Mouse (Mus musculus): ENCODE data around the gene D7Ertd443e. TPM values are rescaled to one million over a fixed set of nuclear protein-coding genes. Genes with fewer than 3 reads are reported as not detected.

The D7Ertd443e gene
- total RNA-seq, 2 experiments from 2014 or later, result not detected

DNA sequence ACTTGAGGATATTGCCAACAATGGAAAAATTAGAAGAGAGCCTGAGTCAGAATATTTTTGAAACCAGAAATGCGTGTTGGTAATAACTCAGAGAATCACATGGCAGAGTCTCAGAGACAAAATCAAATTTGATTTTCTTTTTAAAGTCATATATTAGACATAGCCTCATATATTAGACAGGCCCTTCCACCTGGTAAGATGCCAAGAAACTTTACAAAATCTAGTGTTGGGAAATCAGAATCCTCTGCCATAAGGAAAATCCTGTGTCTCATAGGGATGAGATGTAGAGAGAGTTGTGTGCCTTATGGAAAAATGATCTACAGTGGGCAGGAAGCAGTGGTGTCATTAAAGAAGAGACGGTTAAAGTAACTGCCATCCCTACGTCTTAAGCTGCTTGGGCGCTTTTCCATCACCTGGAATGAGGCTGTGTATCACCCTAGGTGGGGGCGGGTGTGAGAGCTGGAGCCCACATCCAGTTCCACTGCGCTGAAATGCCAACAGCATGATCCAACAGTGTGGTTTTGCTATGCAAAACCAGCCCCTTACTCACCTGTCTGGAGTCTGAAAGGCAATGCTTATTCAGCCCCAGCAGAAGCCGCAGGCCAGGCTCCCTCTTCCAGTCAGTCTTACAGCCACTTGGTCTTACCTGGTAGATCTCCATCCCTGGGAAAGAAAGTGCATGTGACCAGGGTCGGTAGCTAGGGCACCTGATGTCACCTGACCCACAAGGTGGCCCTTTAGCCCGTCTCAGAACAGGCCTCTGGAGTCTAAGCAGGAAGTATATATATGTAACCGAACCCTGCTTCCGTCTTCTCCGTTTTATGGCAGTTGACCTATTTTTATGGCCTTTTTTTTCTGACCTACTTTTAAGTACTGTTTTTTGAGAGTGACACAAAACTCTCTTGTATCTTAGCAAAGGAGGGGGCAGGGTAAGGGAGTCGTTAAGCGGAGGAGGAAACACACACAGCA lies 153.8 kb downstream of the D7Ertd443e start, which contains the start of gene Adam12:
TSS of gene Adam12 (minus strand) at position 769 of the 969 bp plus-strand sequence.
- no peak for ATAC-seq (replicated peaks; ENCODE audit: low FRiP score, low TSS enrichment, poor library complexity, severe bottlenecking)

- ATAC-seq (replicated peaks; ENCODE audit: low FRiP score, low TSS enrichment, poor library complexity, severe bottlenecking), result no peak
Measured at GRCm38 (mm10) chr7:134230708-134231107, 154.8 kb downstream of the D7Ertd443e start.

DNA sequence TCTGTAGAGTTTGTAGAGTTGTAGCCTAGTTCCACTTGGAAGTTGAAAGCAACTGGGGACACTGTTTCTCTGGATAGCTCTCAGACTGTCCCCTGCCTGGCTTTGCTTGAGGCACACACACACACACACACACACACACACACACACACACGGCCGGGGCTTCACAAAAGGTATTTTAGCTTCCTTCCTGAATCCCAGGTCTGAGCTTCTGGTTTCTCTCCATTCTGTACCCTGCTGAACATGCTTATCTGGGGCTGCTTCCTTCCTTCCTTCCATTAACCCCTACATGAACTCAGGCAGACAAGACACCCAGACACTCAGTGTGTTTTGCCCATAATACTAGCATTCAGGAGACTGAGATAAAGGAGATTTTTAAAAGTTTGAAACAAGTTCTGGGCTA lies 155.6 kb downstream of the D7Ertd443e start:
- no peak for ATAC-seq (replicated peaks; ENCODE audit: low FRiP score, low TSS enrichment, poor library complexity, severe bottlenecking)

- ATAC-seq (replicated peaks; ENCODE audit: low FRiP score, low TSS enrichment, poor library complexity, severe bottlenecking), result no peak
Measured at GRCm38 (mm10) chr7:134227773-134228455, 157.5 kb downstream of the D7Ertd443e start.

DNA sequence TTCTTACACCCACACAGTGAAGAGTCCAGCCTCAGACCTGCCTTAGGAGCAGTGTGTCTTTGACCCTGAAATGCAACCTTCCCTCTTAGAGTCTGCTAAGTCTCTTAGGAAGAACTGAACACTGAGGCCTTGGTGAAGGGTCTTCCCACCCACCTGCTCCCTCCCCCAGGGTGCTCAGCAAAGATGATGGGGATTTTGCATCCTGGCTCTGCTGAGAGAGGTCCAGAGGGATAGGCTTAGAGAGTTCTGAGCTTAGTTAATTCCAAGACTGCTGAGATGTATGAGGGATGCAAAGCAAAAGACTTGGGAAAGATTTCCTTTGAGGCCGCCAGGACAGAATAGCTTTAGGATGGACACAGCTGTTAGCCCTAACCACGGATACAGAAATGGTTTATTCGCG lies 158.4 kb downstream of the D7Ertd443e start:
- ATAC-seq (replicated peaks; ENCODE audit: low FRiP score, low TSS enrichment, poor library complexity, severe bottlenecking), result no peak

- no peak for ATAC-seq (replicated peaks; ENCODE audit: low FRiP score, low TSS enrichment, poor library complexity, severe bottlenecking)
Measured at GRCm38 (mm10) chr7:134226231-134226630, 159.2 kb downstream of the D7Ertd443e start.

DNA sequence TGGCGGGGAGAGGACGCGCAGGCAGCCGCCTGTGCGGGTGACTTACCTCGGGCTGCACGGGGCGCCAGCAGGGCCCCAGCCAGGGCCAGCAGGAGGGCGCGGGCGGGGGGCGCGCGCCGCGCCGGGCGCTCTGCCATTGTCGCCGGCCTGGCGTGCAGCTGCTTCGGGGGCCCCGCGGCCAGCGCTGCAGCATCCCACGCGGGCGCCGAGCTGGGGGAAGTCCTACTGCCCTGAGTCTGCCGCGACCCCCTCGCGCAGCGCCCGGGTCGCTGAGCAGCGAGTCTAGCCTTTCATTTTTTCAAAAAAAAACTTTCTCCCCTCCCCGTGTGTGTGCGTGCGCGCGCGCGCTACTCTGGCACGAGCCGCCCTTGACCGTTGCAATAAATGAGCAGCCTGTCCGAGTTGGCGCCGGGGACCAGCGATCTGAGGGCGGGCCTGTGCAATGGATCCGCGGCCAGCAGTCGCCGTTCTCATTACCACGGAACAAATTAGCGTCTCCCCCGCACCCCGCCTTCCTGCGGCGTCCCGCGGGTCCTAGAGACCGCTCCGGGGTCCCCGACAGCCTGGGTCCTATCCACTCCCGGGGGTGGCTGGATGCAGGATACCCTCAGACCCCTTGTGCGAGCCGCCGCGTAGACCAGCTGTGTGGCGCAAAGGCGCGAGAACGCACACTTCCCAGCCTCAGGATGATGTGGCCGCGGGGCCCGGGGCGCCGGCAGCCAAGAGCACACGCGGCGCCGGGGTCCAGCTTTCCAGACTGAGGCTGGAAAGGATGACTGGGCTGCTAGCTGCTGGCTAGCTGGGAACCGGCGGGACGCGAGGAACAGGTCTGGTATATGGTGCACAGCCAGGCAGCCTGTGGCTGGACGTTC lies 160.5 kb downstream of the D7Ertd443e start:
- no peak for ATAC-seq (replicated peaks; ENCODE audit: low FRiP score, low TSS enrichment, poor library complexity, severe bottlenecking)

DNA sequence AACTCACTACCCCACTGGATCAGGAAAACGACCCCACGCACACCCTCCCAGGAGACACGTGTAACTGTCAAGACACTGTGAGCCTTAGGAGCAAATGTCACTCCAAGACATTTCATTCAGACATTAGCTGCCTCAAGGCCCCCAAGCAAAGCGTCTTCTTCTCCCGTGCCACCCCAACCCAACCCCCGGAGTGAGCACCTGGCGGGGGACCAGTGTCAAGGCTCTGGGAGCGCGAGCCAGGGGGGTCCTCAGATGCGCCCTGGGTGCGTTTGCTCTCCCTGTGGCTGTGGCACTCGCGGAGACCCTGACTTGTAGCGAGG lies 161.1 kb downstream of the D7Ertd443e start:
- no peak for ATAC-seq (replicated peaks; ENCODE audit: low FRiP score, low TSS enrichment, poor library complexity, severe bottlenecking)

DNA sequence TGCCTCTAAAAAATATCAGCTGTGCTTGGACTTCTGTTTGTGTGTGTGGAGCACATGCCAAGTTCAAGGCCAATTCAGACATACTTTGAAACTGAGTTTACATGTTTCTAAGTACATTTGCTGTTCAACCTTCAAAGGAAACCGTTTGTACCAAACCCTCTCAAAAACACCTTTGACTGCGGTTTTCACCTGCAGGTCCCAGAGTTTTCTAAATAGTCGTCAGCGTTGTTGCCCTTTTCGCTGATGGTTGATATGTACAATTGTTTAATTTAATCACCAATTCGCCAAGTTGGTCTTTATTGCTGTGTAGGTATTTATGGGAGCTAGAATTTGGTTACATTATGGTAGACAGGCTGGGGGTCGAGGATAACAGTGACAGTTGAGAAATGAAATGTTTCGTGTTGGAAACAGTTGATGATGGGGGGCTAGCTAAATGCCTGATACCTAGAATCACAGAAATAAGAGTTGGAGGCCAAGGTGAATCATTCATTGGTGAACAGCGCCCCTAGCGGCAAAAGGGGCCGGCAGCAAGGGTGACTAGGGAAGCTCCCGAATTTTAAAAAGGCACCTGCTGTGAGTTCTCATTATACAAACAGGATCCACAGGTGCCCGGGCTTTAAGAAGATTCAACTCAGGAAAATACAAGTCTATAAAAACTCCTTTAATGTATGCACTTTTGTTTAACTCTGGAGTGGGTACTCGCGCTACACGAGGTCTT lies 161.9 kb downstream of the D7Ertd443e start:
- peak; percentile 73 for ATAC-seq (replicated peaks; ENCODE audit: low FRiP score, low TSS enrichment, poor library complexity, severe bottlenecking)

Other genes with a start within 250 kb of the D7Ertd443e start
- gene Adam12, start 153.5 kb downstream of the D7Ertd443e start, total RNA-seq (2014; fragmentation: Nextera tagmentation), result 0.72 TPM in 1 of 2 replicates, not detected in the other
- 0.19 TPM in 1 of 2 replicates, not detected in the other for gene Adam12, start 153.5 kb downstream of the D7Ertd443e start, total RNA-seq (2017)

Measured in megakaryocyte-erythroid progenitor cell, adult 5-6 weeks (primary cell).